Mouse (Mus musculus) kidney, adult 2 months (tissue): ENCODE measurements around the gene Ptgis.

Source experiments
- CTCF ChIP-seq: fragments of 200-500 bp; conservative IDR thresholded peaks from 2 replicates; pipeline ENCODE4 v1.5.1; 2011; ENCODE audit warnings: low read depth, mild to moderate bottlenecking, control low read depth, low read length, moderate library complexity, mixed read lengths; ENCODE audit not compliant: insufficient read depth, insufficient read length
- POLR2A ChIP-seq: fragments of 200-500 bp; IDR thresholded peaks from one replicate; pipeline ENCODE4 v1.6.1; 2011; ENCODE audit warnings: low read depth, low read length, control low read depth

- no peak for TF ChIP-seq POLR2A
- TF ChIP-seq CTCF = no peak
Observed at GRCm38 (mm10) chr2:167181662-167182389, 58.6 kb downstream of the Ptgis start.
